Mouse (Mus musculus) kidney, embryonic 16.5 days (tissue): Measurements from ENCODE around the gene Hint2. TPM values are rescaled to one million over a fixed set of nuclear protein-coding genes. Genes with fewer than 3 reads are reported as not detected.
A peak's percentile ranks its signal among the peaks of the same experiment; 100 is the strongest.

Experiments used
- ATAC-seq: fragments of 200-750 bp; cut with Nextera tagmentation; 2 replicates; pipeline ENCODE4 v1.8.0; 2017; ENCODE audit warnings: moderate TSS enrichment; ENCODE audit not compliant: low FRiP score, low TSS enrichment
- H3K27ac ChIP-seq: fragments of 300-500 bp; sonication (generic); 2 replicates; pipeline ENCODE4 v1.5.1; 2014; ENCODE audit warnings: low read length
- H3K27me3 ChIP-seq: fragments of 300-500 bp; sonication (generic); 2 replicates; pipeline ENCODE4 v1.6.1; 2014; ENCODE audit warnings: low read length, control low read depth, mixed read lengths; ENCODE audit not compliant: insufficient read depth
- H3K36me3 ChIP-seq: fragments of 300-500 bp; sonication (generic); 2 replicates; pipeline ENCODE4 v1.6.1; 2014; ENCODE audit warnings: low read length, control low read depth, mixed read lengths; ENCODE audit not compliant: insufficient read depth
- H3K4me1 ChIP-seq: fragments of 300-500 bp; sonication (generic); 2 replicates; pipeline ENCODE4 v1.6.1; 2014; ENCODE audit warnings: low read length, control low read depth, mixed read lengths; ENCODE audit not compliant: insufficient read depth
- H3K4me2 ChIP-seq: fragments of 300-500 bp; sonication (generic); replicated peaks from 2 replicates; pipeline ENCODE4 v1.6.1; 2014; ENCODE audit warnings: low read depth, low read length
- H3K4me3 ChIP-seq: fragments of 300-500 bp; sonication (generic); 2 replicates; pipeline ENCODE4 v1.5.1; 2014; ENCODE audit warnings: mild to moderate bottlenecking, low read length
- H3K9ac ChIP-seq: fragments of 300-500 bp; sonication (generic); replicated peaks from 2 replicates; pipeline ENCODE4 v1.6.1; 2014; ENCODE audit warnings: low read length
- H3K9me3 ChIP-seq: fragments of 300-500 bp; sonication (generic); 2 replicates; pipeline ENCODE4 v1.6.1; 2016; ENCODE audit warnings: low read length, control low read depth
- WGBS: fragments of 180-500 bp; shearing (Covaris S2); extraction: QIAGEN DNeasy Blood & Tissue Kit; methylation state at CpG from one replicate; pipeline ENCODE4 v1.1.7; 2014; 5-methylcytosine and 5-hydroxymethylcytosine counted together
- polyA plus RNA-seq: library from polyadenylated mRNA; unstranded; fragments of >200 nt; fragmentation: Nextera tagmentation; extraction: Ambion mirVana; gene quantifications from 2 replicates; pipeline ENCODE4 v1.2.1, GENCODE M21; 2015

The Hint2 gene
- polyA plus RNA-seq, 1 experiment from 2014 or later = 134 TPM

DNA sequence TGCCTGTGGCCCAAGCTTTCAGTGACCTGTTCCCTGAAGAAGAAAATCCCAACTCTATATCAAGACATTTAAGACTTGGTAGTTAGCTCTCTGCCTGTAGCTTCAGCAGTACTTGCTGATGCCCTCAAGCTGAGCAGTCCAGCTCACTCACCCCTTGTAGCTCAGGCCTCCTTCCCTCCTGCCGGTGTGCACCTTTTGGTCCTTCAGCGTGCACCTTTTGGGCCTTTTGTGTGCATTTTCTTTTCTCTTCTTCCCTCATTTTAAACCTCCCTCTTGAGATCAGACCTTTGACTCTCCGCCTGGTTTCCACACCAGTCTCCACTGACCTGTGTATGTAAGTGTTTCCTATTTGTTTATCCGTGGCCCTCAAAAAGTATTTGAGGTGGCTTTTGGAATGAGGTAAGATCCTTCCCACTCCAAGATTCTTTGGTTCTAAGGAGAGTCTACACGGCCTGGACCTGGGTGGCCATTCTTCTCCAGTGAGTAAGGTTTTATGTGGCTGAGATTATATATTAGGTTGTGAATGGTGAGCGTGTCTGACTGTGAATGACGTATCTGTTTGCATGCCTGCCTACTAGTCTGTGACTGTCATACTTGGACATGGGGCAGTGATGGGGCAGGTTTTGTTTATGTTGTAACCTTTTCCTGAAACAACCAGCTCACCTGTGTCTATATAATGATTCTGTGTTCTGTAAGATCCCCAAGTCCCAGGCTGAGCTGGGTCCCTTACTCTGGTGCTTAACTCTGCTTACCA is 21.5 kb downstream of the Hint2 start:
- H3K36me3 ChIP-seq = no peaks in the 10 kb centered on the region
- H3K4me1 ChIP-seq = peaks cover 22% of the 10 kb centered on the region
- H3K4me2 ChIP-seq = no peak overlapping the region
- WGBS = 80% methylated on average over 7 of the region's 7 CpGs
- no peak overlapping the region for H3K27ac ChIP-seq
- H3K9me3 ChIP-seq = no peaks in the 10 kb centered on the region
- H3K9ac ChIP-seq = no peak overlapping the region
- no peak for ATAC-seq
- H3K27me3 ChIP-seq = no peaks in the 10 kb centered on the region
- H3K4me3 ChIP-seq = no peak overlapping the region

DNA sequence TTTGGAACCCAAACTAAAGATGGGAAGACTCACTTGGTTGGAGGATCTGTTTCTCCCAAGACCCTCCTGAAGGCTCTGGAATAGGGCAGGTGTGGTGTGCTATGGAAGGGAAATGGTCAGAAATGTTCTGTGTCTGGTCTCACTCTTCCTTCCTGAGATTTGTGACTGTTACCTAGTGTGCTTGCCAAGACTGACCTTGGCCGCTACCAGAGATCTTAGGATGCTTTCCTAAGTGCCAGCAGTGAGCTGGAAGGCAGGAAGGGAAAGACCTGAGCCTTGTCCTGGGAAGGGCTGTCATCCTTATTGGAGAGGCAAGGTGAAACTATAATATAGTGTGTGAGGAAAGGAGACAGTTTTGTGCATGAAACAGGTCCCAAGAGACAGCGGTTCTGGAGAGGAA is 22.5 kb downstream of the Hint2 start:
- 94% methylated on average over 2 of the region's 2 CpGs for WGBS
- no peak for ATAC-seq
- Histone ChIP-seq H3K4me3 (no peak overlapping the region), H3K9me3 (no peaks in the 10 kb centered on the region), H3K9ac (no peak overlapping the region), H3K36me3 (no peaks in the 10 kb centered on the region), H3K4me1 (peaks cover 22% of the 10 kb centered on the region), H3K4me2 (no peak overlapping the region), H3K27ac (no peak overlapping the region), H3K27me3 (no peaks in the 10 kb centered on the region)

DNA sequence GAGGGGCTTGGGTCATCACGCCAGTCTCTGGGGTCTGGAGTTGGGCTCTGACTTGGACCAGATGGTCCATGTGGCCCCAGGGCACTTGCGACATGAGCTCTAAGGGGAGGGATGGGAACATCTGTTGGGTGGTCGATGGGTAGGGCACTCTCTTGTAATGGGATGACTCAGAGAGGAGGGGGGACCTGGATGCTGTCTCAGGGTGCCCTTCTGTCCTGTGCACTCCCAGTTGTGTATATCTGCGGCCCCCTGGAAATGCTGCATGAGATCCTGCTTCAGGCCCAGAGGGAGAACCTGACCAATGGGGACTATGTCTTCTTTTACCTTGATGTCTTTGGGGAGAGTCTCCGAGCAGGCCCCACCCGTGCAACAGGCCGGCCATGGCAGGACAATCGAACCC is 23.0 kb downstream of the Hint2 start:
- no peaks in the 10 kb centered on the region for H3K9me3 ChIP-seq
- H3K27me3 ChIP-seq = no peaks in the 10 kb centered on the region
- ATAC-seq = no peak
- H3K36me3 ChIP-seq = no peaks in the 10 kb centered on the region
- H3K27ac ChIP-seq = no peak overlapping the region
- H3K4me2 ChIP-seq = no peak overlapping the region
- H3K9ac ChIP-seq = no peak overlapping the region
- no peak overlapping the region for H3K4me3 ChIP-seq
- 71% methylated on average over 8 of the region's 8 CpGs for WGBS
- H3K4me1 ChIP-seq = peaks cover 22% of the 10 kb centered on the region

DNA sequence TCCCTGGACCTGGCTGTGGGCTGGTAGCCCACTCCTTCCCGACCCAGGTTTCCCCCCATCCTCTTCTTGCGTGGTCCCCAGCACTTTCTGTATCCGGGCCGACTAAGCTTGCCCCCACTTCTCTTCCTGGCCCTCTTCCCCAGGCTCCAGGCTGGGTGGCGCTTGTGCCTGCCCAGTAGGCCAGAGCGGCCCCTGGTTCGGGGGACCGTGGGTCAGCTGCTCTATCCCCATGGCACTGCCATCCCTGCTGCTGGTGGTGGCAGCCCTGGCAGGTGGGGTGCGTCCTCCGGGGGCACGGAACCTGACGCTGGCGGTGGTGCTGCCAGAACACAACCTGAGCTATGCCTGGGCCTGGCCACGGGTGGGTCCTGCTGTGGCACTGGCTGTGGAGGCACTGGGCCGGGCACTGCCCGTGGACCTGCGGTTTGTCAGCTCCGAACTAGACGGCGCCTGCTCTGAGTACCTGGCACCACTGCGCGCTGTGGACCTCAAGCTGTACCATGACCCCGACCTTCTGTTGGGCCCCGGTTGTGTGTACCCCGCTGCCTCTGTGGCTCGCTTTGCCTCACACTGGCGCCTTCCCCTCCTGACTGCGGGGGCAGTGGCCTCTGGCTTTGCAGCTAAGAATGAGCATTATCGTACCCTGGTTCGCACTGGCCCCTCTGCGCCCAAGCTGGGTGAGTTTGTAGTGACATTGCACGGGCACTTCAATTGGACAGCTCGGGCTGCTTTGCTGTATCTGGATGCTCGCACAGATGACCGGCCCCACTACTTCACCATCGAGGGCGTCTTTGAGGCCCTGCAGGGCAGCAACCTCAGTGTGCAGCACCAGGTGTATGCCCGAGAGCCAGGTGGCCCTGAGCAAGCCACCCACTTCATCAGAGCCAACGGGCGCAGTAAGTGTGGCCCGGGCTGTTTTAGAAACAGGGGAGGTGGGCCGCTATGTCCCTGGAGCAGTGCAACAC is 24.0 kb downstream of the Hint2 start:
- H3K4me1 ChIP-seq = peaks cover 22% of the 10 kb centered on the region
- H3K27ac ChIP-seq = peak overlapping the region; percentile 57; the same call in 1 of the 2 replicates
- no peaks in the 10 kb centered on the region for H3K9me3 ChIP-seq
- H3K36me3 ChIP-seq = no peaks in the 10 kb centered on the region
- peak overlapping the region; percentile 67 for H3K4me3 ChIP-seq
- ATAC-seq = peak; percentile 28; the same call in 1 of the 2 replicates
- H3K27me3 ChIP-seq = no peaks in the 10 kb centered on the region
- WGBS = 43% methylated on average over 42 of the region's 42 CpGs
- peak overlapping the region; percentile 84 for H3K9ac ChIP-seq
- H3K4me2 ChIP-seq = peak overlapping the region; percentile 91

DNA sequence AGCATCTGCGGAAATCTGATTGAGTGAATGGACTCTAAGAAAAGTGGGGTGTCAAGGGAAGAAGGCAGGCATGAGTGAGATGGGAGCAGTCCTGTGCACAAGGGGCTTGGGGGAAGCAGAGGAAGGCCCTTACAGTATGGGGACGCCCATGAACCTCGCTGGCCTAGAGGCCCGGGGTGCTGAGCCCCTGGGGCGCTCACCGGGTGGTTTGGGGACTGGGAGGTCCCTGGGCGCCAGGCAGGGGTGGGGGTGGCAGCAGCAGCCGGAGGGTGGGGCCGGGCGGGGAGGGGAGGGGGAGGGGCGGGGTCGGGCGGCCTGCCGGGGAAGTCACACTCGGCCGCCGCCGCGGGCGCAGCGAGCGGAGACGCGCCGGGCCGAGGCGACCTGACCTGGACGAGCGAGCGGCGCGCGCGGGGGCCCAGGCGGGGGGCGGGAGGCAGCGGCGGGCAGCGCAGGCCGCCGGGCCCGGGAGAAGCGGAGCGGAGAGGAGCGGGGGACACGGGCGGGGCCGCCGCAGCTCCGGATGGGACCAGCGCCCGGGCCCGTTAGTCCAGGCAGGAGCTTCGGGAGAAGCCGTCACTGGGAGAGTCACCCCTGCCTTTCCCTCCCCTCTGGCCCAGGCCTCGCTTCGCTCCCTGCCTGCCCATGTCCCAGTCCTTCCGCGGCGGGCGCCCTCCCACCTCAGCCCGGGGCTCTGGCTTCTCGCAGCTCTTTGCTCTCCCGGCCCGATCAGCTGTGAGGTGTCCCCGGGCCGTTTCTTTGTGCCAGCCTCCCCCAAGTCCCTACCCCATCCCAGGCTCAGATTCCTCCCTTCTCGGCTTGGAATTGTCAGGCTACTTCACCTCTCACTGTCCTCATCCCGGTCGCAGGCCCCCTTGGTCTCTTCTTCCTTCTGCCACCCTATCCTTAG is 25.0 kb downstream of the Hint2 start, which contains the start of gene Npr2:
Npr2 (plus strand) TSS at position 890 of the 910 bp plus-strand sequence.
- H3K4me1 ChIP-seq = peaks cover 22% of the 10 kb centered on the region
- H3K4me3 ChIP-seq = peak within 1 kb of the TSS; percentile 67
- H3K36me3 ChIP-seq = no peaks in the 10 kb centered on the region
- 1% methylated on average over 55 of the region's 70 CpGs for WGBS
- H3K4me2 ChIP-seq = peak within 1 kb of the TSS; percentile 91
- H3K27ac ChIP-seq = peak within 1 kb of the TSS; percentile 57; the same call in 1 of the 2 replicates
- peaks cover 4% of the 10 kb centered on the region for H3K9me3 ChIP-seq
- ATAC-seq = peak; percentile 69
- peak within 1 kb of the TSS; percentile 84 for H3K9ac ChIP-seq
- no peaks in the 10 kb centered on the region for H3K27me3 ChIP-seq

DNA sequence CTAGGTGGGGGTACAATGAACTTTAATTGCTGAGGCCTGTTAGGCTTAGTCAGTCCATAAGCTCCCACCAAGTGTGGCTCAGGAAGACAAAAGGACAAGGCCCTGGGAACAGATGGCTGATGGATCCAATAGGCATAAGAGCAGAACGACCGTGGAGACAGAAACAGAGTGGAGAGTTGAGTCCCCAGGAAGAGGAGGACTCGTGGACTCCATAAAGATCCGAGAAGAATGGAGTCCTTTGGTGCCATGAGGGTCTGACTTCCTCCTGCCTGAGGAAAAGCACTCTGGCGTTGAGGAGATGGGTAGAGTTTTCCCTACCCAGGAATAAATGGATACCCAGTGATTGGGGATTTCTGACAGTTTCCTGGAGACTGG is 25.6 kb downstream of the Hint2 start:
- no peaks in the 10 kb centered on the region for H3K36me3 ChIP-seq
- H3K4me3 ChIP-seq = peak overlapping the region; percentile 67
- H3K27ac ChIP-seq = peak overlapping the region; percentile 4; the same call in 1 of the 2 replicates
- H3K4me1 ChIP-seq = peaks cover 22% of the 10 kb centered on the region
- H3K9ac ChIP-seq = no peak overlapping the region
- peaks cover 9% of the 10 kb centered on the region for H3K9me3 ChIP-seq
- H3K4me2 ChIP-seq = peak overlapping the region; percentile 91
- 23% methylated on average over 5 of the region's 5 CpGs for WGBS
- ATAC-seq = no peak
- H3K27me3 ChIP-seq = no peaks in the 10 kb centered on the region

DNA sequence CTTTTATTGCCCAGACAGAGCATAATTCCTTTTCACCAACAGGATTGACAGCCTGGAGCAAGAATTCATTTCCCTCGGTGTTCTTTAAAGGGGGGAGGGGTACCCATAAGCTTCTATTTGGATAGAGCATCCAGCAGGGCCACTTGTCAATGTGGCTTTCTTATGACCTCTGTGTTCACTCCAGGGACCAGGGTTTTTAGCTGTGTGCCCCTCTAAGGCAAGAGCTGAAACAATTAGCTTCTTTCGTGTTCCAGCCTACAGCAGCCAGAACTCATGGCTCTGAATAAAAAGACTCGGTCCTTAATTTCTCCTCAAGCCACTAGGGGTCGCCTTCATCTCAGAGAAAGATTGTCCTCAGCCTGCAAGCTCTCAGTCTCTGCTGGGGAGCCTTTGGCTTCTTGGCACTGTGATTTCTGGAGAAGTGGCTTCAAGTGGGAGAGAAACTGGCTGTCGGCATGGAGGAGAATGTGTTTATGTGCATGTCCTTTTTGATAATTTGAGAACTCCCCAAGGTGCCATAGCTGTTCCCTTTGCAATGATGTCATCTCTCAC is 26.2 kb downstream of the Hint2 start:
- Histone ChIP-seq H3K4me2 (no peak overlapping the region), H3K36me3 (no peaks in the 10 kb centered on the region), H3K27ac (no peak overlapping the region), H3K4me1 (peaks cover 22% of the 10 kb centered on the region), H3K9me3 (peaks cover 15% of the 10 kb centered on the region), H3K27me3 (no peaks in the 10 kb centered on the region), H3K9ac (no peak overlapping the region), H3K4me3 (no peak overlapping the region)
- WGBS = 5% methylated on average over 5 of the region's 5 CpGs
- peak; percentile 81 for ATAC-seq

DNA sequence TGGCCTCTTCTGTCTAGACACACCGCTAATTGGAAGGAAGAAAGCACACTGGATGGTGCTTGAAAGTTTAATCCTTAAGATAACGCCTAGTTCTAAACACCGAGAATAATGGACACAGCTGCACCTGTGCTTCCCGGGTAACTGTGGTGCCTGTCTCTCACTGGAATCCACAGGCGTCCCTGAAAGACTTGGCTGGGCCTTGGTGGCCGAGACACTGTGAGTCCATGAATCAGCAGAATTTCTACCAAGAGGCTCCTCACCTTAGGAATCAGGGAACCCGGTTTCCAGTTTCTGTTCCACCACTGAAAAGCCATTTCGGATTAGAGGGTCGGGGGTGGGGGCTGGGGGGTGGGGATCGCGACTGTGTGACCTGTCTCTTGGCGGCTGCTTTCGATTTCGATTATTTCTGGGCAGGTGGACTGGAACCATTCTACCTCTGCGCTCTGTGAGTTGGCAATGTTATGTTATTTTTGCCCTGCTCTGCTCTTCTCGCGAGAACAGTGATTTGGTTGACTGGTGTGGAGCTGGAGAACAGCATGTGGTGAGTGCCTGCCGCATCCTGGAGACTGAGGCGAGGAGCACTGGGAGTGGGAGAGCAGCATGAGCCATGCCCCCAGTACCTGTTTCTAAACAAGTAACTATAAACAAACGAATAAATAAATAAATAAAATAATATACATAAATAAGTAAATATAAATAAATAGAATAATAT is 27.0 kb downstream of the Hint2 start:
- H3K27ac ChIP-seq = no peak overlapping the region
- H3K27me3 ChIP-seq = no peaks in the 10 kb centered on the region
- no peak for ATAC-seq
- no peak overlapping the region for H3K4me3 ChIP-seq
- no peaks in the 10 kb centered on the region for H3K36me3 ChIP-seq
- no peak overlapping the region for H3K4me2 ChIP-seq
- H3K9me3 ChIP-seq = peaks cover 22% of the 10 kb centered on the region
- H3K4me1 ChIP-seq = peaks cover 22% of the 10 kb centered on the region
- WGBS = 48% methylated on average over 20 of the region's 20 CpGs
- no peak overlapping the region for H3K9ac ChIP-seq
